Mouse (Mus musculus) Muller cell, postnatal 12 days (primary cell): ENCODE results near the gene Pea15a.
A peak's percentile ranks its signal among the peaks of the same experiment; 100 is the strongest.
"Not testable (repeated sequence)": the region's sequence is repeated elsewhere in the genome, so short reads cannot be mapped to it uniquely, and the experiment has no call there.

ENCODE experiments used
- DNase-seq: peaks from one replicate; pipeline ENCODE4 v3.0.0-alpha.2; 2015; ENCODE audit errors: inconsistent ontology term

Gene Pea15a

GRCm38 (mm10) chr1:172206141-172206917, at the start of gene Pea15a:
Gene Pea15a (minus strand): TSS chr1:172206804.
- peak; percentile 88 for DNase-seq

DNA sequence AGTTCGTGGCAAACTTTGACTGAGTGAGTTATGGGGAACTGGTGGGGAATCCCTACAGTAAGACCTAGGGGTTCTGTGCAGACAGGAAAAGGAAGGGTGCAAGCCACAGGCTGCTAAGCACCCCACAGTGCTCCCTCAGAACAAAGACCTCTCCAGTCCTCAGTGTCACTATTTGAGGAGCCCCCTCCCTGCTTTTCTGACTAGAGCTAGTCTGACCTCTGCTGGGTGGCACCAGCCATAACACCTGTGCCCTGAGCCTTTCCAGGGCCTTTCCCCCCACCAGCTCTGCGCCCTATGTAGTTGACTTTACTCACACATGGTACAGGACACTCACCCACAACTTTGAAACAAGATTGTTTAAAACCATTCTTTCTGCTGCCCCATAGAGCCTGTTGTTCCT, 41.1 kb upstream of the Pea15a start:
- DNase-seq: peak; percentile 41

DNA sequence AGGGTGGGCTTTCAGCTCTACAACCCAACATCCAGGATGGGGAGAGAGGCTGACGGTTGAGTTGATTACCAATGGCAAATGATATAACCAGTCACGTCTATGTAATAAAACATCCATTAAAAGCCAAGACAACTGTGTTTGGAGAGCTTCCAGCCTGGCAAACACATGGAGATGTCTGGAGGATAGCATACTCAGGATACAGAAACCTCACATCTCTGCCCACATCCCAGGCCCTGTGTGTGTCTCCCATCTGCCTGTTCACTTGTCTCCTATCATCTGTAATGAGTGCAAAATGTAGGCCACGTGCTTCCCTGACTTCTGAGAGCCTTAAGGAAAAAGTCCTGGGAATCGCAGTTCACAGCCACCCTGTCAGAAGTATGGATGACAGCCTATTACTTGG, 40.6 kb upstream of the Pea15a start:
- DNase-seq: no peak

- DNase-seq: not testable (repeated sequence)
These were observed 38.0 kb upstream of the Pea15a start for GRCm38 (mm10) chr1:172244645-172245044.

- DNase-seq: no peak
These were observed 37.1 kb upstream of the Pea15a start for GRCm38 (mm10) chr1:172243547-172244205.

DNA sequence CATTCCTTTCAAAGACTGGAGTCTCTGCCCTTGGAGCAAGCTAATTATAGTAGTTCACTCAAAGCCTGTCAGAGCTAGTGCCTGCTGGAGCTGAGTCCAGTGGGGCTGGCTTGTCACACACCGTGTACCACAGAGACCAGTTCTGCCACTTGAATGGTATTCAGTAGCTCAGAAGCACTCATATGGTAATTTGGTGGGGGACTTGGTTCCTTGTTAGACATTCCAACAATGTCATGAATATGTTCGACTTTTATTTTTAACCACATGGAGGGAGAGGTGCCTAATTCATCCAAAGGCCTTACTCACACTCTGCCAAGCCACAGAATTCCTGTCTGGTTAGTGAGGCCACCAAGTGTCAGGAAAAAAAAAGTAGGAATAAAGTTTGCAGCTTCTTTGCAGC, 35.8 kb upstream of the Pea15a start:
- DNase-seq: peak; percentile 98

DNA sequence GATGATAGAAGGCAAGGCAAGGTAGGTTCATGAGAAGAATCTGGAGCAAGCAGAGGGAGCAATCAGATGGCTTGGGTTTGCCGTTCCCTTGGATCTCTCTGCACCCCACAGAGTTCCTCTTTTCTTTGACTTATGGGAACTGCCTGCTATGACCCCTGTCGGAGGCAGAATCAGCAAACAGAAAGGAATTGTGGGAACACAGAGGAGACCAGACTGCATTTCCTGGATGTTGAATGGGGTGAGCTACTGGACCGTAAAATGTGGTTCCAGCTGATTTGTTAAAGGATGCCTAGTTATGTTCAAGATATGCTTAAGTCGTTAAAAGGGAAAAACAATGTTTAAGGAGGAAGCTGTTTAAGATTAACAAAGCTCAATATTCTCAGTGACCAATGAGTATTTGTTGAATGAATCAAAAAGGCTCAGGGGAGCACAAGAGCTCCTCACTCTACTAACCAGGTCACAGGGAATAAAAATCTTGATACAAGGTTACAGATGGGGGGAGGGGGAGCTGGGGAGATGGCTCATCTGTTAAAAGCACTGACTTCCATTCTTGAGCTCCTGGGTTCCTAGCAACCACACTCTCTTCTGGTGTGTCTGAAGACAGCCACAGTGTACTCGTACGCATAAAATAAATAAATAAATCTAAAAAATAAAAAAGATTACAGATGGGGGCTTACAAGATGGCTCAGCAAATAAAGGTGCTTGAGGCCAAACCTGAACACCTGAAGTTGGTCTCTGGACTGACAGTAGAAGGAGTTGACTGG, 34.5 kb upstream of the Pea15a start:
- DNase-seq: peak; percentile 53

DNA sequence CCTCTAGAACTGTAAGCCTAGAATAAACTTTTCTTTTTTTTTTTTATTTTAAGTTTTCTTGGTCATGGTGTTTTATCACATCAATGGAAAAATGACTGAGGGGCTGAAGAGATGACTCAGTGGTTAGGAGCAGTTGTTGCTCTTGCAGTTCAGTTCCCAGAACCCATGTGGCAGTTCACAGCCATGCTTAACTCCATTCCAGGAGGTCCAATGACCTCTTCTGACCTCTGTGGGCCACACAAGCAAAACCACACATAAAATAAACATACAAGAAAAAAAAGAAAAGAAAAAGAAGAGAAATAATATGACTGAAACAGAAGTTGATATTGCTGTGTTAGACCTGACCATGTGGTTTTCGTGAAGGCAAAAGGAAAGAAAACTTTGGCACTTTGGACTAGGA, 22.6 kb upstream of the Pea15a start:
- no peak for DNase-seq

- peak; percentile 61 for DNase-seq
These were observed 21.6 kb upstream of the Pea15a start for GRCm38 (mm10) chr1:172228209-172228608.

- no peak for DNase-seq
These were observed 14.9 kb upstream of the Pea15a start for GRCm38 (mm10) chr1:172221297-172222063.

DNA sequence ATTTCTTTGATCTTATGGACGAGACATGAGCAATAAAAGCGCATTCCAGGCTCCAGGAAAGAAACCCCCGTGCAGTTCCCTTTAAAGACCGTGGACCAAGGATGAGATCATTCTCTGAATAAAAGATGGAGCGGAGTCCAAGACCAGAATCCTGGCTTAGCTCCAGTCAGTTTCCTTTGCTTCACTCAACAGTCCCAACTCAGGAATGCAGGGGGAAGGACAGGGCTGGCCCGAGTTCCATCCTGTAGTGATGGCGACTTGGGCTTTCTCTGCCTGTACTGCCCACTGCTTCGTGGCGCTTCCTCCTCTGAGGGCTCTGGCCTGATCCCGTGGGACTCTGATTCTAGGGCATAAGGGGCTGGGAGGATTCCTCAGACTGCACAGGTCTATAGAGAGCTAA, 13.8 kb upstream of the Pea15a start:
- peak; percentile 92 for DNase-seq

DNA sequence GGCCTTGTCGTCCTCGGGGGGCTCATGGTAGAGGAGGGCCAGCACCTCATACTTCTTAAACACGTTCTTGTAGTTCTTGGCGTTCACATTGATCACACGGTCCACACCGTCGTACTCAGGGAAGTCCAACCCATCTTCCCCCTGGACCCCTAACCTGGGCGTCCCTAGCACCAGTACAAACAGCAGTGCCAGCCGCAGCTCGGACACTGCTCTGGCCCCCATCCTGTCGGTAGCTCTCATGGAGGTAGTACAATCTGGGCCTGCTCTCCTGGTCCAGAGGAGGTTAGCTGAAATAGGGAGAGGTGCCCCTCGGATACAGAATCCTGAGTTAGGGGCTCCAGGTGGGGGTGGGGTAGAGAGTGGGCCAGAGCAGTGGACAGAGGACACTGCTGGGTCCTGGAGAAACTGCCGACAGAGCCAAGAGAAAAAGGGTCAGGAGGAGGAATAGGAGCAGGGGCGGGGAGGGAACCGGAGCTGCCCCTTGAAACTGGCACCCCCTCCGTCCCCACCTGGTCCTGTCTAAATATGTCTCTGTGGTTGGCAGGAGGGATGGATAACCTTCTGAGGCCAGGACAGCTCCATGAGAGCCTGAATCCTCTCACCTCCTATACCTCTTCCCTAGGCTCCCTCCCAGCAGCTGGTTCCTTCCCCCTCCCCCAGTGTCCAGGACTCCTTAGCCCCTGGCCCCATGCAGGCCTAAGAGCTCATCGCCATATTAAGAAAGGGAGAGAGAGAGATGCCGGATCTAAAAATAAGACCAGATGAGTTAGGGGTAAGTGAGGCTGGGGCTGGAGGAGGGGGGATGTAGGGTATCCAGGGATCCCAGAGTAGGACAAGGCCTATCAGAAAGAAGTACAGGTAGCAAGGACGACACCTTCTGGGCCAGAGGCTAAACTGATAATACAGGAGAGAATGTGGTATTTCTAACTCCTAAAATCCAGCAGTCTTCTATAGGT, 13.1 kb upstream of the Pea15a start, which contains the start of gene Casq1:
TSS of gene Casq1 (minus strand) at position 418 of the 956 bp plus-strand sequence.
- no peak for DNase-seq

DNA sequence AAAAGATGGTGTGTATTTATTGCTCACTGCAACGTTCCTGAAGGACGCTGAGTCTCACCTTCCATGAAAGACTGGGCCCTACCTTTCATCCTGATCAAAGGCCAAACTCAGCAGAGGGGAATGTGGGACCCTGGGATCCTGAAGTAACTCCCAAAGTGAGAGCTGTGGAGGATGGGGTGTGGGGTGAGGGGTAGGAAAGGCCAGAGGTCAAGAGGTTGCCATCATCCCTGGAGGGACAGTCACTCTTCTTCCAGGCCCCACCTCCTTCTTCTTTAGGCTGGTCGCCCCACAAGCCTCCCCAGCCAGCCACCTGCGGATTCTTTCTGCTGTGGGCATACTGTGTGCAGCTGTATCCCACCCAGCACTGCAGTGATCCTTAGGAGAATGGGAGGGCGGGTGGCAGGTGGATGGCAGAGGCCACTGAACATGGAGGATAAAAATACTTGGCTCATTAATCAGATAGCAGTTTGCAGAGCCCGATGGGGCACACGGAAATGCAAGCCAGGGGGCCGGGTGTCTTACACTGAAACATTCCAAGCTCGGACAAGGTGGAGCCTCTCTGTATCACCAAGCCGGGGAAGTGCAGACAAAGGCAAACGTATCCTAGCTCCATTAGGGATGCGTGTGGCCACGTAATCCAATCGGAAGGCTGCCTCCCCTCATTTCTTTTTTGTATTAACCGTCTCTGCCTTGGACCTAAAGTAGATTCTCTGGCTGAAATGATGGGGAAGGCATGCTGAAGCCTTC, 11.7 kb upstream of the Pea15a start:
- DNase-seq: no peak

- peak; percentile 97 for DNase-seq
These were observed 10.5 kb upstream of the Pea15a start for GRCm38 (mm10) chr1:172217148-172217547.

DNA sequence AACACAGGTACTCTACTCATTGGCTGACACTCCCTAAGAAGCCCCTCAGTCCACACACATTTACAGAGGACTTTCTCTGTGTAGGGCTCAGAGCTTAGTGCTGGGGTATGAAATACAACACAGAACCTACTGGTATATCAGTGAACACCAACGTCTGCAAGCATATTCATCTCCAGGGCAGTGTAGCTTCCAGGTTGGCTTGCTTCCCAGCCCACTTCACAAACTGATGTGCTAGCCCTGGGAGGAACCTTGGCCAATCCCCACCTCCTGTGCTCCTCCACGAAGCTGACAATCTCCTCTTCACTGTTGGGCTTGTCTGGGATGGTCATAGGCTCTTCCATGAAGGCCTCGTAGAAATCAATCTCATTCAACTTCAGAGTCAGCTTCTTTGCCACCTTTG, 8.1 kb upstream of the Pea15a start:
- no peak for DNase-seq

DNA sequence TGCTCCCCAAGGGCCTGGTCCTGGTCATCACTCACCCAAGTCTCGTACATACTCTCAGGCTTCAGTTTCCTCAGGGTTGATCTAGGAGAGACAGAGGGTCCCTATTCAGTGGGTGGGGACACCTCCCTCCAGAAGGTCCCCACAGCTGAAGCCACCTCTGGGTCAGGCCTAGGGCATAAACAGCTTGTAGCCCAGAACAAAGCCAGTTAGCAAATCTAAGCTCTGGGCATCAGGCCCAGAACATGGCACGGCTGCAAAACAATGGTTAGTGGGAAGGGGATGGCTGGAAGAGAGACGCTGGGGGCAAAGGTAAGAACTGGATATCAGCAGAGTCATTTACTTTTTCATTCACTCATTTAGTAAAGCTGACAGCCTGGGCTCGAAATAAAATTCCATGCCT, 7.2 kb upstream of the Pea15a start:
- no peak for DNase-seq

GRCm38 (mm10) chr1:172212776-172213175, 6.2 kb upstream of the Pea15a start:
- DNase-seq: no peak

DNA sequence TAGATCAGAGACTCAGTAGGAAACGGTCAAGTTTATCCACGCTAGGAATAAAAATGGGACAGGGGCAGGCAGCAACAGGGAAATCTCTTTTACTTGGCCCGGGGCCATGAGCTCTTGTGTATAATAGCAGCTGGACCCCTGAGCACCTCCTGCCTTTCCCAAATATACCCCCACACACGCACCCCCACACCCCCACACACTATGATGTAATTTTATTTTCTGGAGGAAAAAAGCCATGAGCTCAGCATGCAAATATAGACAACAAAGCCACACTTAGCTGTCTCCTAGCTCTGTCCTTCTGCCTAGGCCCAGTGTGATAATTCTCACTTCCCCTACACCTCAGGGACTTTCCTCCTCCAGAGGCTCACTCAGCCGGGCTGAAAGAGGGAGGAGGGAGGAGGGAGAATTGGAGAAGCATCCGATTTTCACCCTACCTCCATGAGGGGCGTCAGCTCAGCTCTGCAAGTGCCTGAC, 544 bp upstream of the Pea15a start:
- no peak for DNase-seq

GRCm38 (mm10) chr1:172205741-172206087, 890 bp downstream of the Pea15a start:
- no peak for DNase-seq
